Mouse (Mus musculus) frontal cortex, postnatal 10 days (tissue): ENCODE results near the gene Cdk19.
A peak's percentile ranks its signal among the peaks of the same experiment; 100 is the strongest.

ENCODE experiments used
- DNase-seq, 2 experiments: peaks; one replicate each; pipeline ENCODE4 v3.0.0; 2022; ENCODE audit warnings: low spot score in 2 of 2, mixed read lengths in 1 of 2

Gene Cdk19

DNA sequence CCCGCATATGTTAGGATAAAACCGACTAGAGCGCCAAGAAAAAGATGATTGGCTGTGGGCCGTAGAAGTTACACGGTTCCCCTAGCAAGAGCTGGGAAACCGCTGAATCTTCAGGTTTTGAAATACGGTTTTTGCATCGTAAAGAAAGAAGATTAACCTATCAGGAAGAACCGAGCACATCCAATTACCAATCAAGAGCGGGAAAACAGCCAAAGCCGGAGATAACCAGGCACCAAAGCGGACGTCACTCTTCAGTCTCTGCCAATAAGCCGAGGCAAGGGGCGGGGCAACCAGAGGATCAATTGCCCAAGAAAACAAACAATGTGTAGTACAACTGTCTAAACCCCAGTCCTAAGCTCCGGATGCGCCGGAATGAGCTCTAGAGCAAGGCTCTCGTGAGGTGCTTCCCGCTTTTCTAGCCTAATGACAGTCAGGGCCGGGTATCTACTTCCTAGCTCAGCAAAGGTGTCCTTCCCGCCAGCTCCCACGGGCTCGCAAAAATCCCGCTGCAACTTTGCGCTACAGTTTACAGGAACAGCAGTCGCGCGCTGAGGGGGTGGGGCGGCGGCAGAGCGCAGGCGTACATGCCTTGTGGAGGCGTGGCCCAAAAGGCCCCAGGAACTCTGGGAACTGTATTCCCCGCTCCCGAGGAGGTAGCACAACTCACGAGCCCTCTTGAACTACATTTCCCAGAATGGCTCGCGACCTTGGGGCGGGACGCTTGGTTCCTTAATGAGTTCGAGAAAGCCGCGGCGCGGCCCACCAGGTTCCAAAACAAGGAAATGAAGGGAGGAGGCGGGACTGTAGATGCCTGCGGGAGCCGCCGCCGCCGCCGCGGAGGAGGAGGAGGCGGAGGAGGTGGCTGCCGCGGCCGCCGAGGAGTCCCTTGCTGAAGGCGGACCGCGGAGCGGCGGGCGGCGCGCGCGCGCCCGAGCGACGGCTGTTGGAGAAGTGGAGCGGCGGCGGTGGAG, 9.5 kb downstream of the Cdk19 start:
- DNase-seq: peak; percentile 96

DNA sequence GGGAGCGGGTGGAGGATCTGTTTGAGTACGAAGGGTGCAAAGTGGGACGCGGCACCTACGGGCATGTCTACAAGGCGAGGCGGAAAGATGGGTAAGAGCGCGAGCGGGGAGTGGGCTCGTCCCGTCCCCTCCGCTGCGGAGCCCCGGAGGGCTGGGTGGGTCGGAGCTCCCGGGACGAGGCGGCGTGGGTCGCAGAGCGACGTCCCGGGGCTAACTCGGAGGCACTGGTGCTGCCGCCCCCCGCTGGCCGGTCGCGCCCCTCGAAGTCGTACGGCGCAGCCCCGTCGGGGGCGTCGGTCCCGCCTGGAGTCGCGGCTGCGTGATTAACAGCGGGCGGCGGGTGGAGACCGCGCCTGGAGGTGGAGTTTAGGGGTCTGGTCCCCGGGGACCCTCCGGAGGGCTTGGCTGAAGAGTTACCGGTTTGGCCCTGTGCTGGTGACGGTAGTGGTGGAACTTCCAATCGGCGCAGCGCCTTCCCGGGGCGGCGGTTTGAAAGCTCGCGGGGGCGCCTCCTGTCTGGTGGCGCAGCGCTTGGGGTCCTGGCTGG, 10.3 kb downstream of the Cdk19 start:
- peak; percentile 32 to 48 for DNase-seq

- no peak for DNase-seq
Measured at GRCm38 (mm10) chr10:40350245-40350932, 11.0 kb downstream of the Cdk19 start.

DNA sequence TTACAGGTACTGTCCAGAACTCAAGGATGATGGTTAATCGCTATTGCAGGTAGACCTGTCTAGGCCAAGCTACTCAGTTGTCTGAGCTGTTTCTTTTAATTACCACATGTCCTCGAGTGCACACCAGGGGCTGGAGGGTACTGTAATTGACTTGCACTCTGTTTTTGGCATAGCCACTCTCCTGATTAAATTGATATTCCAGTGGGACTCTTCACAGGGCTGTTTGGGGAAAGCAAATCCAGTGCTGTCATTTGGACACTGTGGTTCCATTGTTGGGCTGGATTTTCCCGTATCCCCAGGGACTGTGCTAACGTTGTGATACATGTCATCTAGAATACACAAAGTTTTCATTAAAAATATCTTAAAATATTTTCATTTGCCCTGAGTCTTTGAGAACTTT, 11.8 kb downstream of the Cdk19 start:
- DNase-seq: no peak

DNA sequence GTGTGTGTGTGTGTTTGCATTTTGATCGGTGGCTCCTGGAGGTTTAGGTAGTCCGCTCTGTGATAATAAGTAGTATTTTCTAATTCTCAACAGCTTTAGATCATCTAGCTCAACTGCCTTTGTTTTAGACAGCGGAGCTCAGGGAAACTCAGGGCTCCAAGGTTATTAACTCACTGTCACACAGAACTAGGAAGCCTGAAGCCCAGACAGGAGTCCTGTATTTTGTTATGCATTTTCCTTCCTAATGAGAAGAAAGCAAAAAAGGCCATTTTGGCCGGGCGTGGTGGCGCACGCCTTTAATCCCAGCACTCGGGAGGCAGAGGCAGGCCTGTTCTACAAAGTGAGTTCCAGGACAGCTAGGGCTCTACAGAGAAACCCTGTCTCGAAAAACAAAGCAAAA, 14.7 kb downstream of the Cdk19 start:
- DNase-seq: no peak

DNA sequence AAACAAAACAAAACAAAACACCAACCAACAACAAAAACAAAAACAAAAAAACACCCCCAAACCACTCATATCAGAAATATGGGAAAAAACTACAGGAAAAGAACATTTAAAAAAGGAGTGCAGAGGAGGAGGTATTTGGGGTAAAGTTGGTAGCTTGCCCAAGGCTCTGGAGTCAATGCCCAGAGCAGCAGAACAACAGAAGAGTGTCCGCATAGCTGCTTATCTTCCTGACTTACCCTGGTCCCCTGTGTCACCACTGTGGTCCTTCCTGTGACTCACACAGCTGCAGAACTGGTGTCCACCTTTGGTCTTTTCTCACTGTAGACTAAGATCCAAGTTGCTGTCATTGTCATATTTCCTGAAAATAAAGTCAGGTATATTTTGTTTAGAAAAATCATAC, 15.2 kb downstream of the Cdk19 start:
- no peak for DNase-seq

DNA sequence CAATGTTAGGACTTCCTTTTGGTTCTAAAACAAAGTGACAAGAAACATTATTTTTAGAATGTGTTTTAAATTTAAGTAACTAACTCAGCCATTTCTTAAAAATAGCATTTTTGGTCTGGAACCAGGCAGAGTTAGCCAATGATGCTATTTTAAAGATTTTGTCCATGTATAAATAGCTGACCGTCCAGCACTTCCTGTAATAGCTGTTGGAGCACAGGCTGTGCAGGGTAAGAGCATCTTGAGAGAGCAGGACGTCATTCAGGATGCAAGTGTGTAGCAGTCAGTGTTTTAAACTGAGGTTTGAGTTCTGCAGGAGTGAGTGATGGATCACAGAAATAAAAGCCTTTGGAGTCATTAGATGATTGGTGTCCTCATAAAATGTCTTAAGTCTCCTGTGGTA, 18.8 kb downstream of the Cdk19 start:
- no peak for DNase-seq

- DNase-seq: no peak
Measured at GRCm38 (mm10) chr10:40359131-40359530, 19.8 kb downstream of the Cdk19 start.

DNA sequence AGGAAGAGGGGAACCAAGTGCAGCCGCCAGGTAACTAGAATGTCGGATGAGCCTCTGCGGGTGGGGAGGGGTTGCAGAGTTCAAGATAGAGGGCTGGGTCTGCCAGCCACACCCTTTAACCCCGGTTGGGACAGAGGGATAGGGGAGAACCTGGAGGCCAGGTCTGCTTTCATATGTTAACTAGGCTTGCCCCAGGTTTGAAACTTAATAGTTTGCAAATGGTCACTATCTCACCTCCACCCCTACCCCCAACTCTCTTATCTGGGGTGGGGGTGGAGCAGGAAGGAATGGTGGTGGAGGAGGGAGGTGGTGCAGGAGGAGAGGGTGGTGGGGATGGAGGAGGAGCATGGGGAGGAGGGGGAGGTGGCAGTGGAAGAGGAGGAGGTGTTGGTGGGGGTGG, 23.6 kb downstream of the Cdk19 start:
- DNase-seq: no peak

GRCm38 (mm10) chr10:40364642-40365361, 25.4 kb downstream of the Cdk19 start:
- no peak for DNase-seq

DNA sequence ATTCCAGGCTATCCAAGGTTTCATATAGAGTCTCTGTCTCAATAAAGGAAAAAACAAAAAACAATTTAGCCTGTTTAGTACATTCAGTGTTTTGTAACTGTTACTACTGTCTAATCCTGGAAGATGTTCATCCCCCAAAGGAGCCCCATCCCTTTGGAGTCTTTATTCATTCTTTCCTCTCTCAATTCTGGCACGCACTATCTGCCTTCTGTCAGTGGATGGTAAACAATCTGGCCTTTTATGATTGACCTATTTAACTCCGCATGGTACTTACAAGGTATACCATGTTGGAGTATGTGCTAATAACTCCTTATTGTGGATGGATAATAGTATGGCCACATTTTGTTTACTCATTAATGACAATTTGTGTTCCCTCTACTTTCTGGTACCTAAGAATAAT, 26.6 kb downstream of the Cdk19 start:
- DNase-seq: no peak

DNA sequence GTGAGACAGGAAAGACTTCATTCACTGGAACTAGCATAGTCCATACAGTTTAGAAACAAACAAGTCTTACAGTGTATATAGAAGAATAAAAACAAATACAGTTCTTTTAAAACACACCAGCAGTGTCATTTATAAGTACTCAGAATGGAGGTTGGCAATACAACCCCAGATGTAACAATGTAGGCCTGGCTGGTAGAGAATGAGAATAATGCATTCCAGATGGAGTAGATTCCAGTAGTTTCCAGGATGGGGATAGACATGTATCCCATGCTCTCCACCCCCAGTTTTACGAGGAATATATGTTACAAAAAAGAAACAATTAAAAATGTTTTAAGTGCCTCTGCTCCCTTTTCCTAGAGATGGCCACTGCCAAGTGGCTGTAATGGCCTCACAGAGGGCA, 29.2 kb downstream of the Cdk19 start:
- no peak for DNase-seq

- DNase-seq: no peak
Measured at GRCm38 (mm10) chr10:40370156-40370555, 30.8 kb downstream of the Cdk19 start.

GRCm38 (mm10) chr10:40371184-40371913, 32.0 kb downstream of the Cdk19 start:
- no peak for DNase-seq

GRCm38 (mm10) chr10:40371914-40372675, 32.7 kb downstream of the Cdk19 start:
- DNase-seq: no peak

- DNase-seq: no peak
Measured at GRCm38 (mm10) chr10:40373749-40374148, 34.4 kb downstream of the Cdk19 start.

DNA sequence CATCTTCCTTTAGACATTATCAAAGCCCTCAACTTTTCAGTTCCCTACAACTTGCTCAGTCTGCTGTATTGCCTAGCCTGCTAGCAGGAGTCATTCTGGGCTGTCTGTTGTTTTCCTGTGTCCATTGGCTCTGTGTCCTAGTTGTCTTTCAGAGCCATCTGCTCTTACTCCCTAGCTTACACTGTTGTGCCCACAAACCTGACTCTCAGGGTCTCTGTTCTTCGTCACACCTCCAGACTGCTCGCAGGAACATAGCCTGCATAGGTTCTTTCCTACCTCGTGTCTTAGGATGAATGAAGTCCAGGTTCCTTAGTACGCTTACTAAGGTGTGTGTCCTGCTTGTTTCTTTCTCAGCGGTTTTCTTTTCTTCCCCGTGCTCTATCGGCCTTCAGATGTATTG, 35.5 kb downstream of the Cdk19 start:
- no peak for DNase-seq

DNA sequence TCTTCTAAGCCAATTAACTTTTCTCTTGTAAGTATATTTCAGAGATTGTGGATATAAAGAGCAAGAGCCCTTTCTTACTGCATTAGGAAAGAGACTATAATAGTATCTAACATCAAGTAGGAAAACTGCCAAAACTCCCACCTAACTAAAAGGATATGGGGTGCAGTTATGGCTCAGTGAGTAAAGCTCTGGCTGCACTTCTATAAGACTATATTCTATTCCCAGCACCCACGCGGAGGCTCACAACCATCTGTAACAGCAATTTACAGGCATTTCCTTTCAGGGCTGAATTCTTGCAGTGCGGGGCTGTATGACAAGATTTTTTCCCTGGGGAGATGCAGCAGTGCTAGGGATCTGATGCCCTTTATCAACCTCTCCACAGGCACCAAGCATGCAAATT, 36.9 kb downstream of the Cdk19 start:
- DNase-seq: peak; percentile 27 to 32

DNA sequence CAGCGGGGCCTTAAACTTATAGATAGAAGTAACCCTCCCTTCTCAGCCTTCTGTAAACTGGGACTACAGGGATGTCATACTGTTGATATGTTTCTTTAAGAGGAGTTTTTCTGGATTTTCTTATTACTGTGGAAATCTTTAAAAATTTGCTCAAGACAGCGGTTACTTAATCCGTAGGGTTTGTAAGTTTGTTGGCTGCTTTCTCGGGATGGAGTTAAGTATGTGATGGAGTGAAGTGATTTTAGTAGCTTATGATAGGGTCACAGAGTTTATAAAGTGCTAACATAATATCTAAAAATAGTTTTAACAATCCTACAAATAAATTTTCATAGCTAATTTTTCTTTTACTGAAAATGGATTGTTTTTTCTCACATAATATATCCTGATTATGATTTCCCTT, 38.9 kb downstream of the Cdk19 start:
- DNase-seq: no peak

DNA sequence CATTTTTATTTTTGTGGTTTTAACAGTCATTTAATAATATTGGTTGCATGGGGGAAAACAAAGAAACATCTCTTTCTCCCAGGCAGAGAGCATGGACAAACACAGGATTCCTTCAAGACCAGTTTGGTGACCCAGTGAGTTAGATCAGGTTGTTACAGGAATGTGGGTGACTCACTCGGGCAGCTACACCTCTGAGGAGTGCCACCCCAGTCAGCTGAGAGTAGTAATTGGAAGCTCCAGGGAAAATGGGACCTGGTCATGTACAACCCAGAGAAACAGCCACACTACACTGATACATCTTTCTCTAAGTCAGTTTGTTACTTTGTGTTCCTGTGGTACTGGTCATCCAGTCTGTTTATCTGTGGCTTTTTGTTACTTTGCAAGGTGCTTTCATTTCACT, 40.3 kb downstream of the Cdk19 start:
- DNase-seq: no peak

GRCm38 (mm10) chr10:40385397-40385796, 46.0 kb downstream of the Cdk19 start:
- no peak for DNase-seq
